Mouse (Mus musculus): Measurements from ENCODE around the gene Armh3. TPM values are rescaled to one million over a fixed set of nuclear protein-coding genes. Genes with fewer than 3 reads are reported as not detected.
"Not testable (repeated sequence)": the region's sequence is repeated elsewhere in the genome, so short reads cannot be mapped to it uniquely, and the experiment has no call there.

Gene Armh3
- total RNA-seq, 2 experiments from 2014 or later, result 9.0 to 11.3 TPM

DNA sequence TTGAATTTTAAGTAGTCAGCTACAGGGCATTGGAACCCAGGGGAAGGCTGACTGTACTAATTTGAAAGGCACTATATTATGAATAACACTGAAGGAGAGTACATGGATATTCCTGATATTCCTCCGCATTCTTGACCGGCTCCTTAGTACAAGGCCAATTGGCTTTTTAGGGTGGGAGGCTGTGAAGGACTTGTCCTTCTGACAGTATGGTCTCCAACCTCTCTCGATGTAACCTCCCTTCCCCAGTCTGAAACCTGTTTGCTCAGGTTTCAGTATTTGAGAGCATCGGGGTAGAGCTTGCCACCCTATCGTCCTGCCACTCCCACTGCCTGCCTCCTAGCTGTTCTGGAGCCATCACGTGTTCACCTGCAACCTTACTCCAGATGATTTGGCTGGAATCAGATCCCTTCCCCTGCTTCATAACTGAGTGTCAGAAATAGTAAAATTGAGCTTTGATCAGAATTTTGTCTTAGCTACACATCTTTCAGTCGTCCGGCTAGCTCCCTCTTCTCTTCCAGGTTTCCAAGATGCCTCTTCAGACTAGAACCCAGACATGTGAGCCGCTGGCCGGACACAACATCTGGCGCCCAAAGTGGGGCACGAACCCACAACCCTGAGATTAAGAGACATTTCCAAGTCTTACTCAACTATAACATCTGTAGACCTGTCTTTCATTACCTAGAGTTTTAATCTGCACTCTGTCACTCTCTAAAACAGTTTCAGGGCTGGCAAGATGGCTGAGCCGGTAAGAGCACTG is 4.1 kb downstream of the Armh3 start:
- ATAC-seq (replicated peaks; ENCODE audit: poor library complexity), result no peak

DNA sequence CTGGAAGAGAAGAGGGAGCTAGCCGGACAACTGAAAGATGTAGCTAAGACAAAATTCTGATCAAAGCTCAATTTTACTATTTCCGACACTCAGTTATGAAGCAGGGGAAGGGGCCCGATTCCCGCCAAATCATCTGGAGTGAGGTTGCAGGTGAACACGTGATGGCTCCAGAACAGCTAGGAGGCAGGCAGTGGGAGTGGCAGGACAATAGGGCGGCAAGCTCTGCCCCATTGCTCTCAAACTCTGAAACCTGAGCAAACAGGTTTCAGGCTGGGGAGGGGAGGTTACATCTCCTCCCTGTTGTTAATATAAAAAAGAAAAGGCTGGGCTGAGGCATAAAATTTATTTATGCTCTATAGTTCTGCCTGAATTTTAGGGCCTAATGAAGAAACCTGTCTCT is 4.8 kb downstream of the Armh3 start:
- ATAC-seq (replicated peaks; ENCODE audit: poor library complexity), result not testable (repeated sequence)

DNA sequence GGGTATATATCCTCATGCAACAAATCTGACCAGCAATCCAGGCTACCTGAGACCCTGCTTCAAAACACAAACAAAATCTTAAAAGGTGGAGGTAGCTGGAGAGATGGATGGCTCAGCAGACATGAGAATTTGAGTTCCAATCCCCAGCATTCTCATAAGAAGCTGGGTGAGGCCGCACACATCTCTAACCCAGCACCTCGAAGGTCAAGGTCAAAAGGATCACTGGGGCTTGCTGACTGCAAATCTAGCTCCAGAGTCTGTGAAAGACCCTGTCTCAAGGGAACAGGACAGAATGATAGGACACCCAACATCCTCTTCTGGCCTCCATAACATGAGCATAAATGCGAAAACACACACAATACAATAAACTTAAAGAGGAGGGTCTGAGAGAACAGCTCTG is 7.1 kb downstream of the Armh3 start:
- no peak for ATAC-seq (replicated peaks; ENCODE audit: poor library complexity)

GRCm38 (mm10) chr19:45988238-45988637 is 10.1 kb downstream of the Armh3 start:
- ATAC-seq (replicated peaks; ENCODE audit: poor library complexity), result no peak

DNA sequence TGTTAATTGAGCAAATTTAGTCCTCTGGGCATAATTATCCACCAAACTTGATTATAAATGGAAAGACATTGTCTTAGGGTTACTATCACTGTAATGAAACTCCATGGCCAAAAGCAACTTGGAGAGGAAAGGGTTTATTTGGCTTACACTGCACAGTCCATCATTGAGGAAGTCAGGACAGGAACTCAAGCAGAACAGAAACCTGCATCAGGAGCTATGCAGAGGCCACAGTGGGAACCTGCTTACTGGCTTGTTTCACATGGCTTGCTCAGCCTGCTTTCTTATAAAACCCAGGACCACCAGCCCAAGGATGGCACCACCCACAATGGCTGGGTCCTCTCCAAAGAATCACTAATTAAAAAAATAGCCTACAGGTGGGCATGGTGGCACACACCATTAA is 13.9 kb downstream of the Armh3 start:
- 0 out of 2 replicates have a peak, but pooled peaks have one; percentile 37 for ATAC-seq (replicated peaks; ENCODE audit: poor library complexity)

GRCm38 (mm10) chr19:45960770-45961169 is 37.5 kb downstream of the Armh3 start:
- no peak for ATAC-seq (replicated peaks; ENCODE audit: poor library complexity)

DNA sequence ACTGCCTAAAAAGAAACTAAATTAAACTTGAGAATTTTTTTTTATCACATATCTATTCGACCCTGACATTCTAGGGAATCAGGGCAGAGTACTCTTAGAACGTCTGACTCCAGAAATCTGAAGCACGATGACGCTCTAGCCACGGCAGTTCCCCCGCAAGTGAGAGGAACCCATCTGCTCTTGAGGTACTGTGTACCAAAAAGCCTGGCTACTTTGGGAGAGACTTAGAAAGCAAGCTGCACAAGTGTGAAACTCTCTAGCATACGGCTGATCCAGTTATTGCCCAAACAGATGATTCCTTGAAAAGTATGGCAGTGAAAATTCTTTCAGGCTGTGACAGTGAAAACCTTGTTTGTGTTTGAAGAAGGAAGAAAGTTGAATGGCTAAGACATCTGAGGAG is 41.6 kb downstream of the Armh3 start:
- ATAC-seq (replicated peaks; ENCODE audit: poor library complexity), result no peak

GRCm38 (mm10) chr19:45953286-45953685 is 45.0 kb downstream of the Armh3 start:
- ATAC-seq (replicated peaks; ENCODE audit: poor library complexity), result peak; percentile 44; the same call in 1 of the 2 replicates

DNA sequence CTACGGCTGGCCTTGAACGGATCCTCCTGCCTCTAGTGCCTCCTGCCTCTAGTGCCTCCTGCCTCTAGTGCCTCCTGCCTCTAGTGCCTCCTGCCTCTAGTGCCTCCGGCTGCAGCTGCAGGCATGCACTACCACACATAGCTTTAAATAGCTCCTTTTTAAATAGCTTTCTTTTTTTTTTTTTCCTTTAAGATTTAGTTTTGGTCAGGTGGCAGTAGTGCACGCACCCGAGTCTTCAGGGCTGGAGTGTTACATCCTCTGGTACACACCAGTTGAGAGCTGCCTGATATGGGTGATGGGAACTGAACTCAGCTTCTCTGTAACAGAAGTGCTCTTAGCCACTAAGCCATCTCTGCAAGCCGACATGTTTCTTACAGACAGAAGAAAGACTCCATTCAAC is 49.1 kb downstream of the Armh3 start:
- ATAC-seq (replicated peaks; ENCODE audit: poor library complexity), result no peak

GRCm38 (mm10) chr19:45947764-45948163 is 50.5 kb downstream of the Armh3 start:
- ATAC-seq (replicated peaks; ENCODE audit: poor library complexity), result no peak

DNA sequence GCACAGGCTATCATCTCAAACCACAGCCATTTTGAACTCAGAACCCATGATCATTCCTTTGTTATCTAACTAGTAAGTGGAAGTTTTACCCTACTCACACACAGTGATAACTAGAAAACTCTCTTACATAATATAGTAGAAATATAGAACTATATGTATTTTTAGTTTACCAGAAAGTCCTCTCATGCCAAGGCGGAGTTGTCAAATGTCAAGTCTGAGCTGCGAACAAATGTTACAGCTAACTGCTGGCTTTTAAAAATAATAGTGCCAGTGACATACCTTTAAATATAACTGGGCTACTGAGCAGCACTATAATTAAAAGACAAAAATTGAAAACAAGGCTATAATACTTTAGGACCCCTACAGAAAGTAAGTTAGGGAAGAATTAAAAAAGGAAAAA is 51.0 kb downstream of the Armh3 start:
- ATAC-seq (replicated peaks; ENCODE audit: poor library complexity), result no peak

DNA sequence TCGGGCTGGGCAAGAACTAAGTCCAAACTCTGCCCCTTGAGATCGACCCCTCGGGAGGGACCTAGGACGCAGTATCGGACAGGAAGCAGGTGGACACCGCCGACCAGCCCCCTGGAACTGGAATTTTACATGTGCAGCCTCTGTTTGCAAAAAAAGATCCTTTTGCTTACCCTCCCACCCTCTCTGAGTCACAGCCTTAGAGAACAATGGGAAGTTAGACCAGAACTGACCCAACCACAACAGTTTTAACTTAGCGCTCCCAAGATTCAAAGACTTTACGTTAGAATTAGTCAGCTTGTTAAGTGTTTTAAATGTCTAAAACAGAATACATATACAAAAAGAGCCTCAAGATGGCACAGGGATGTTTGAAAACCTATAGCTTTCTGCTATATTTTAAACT is 51.7 kb downstream of the Armh3 start:
- no peak for ATAC-seq (replicated peaks; ENCODE audit: poor library complexity)

DNA sequence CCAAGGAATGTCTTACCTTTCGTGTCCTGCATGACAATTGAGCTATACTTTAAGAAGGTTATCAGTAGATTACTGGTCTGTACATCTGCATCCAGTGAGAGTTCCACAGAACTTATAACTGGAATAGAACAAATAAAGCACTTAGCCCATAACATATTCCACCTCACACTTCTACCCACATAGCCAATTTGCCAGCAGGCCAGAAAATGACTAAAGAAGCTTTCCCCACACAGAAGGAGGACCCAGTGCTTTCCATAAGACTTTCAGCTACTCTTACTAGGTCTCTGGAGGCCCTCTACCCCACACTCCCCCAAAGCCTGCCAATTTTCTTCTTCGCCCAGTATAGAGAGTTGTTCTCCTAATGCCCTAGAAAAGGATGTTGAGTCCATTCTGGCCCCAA is 52.3 kb downstream of the Armh3 start:
- no peak for ATAC-seq (replicated peaks; ENCODE audit: poor library complexity)

DNA sequence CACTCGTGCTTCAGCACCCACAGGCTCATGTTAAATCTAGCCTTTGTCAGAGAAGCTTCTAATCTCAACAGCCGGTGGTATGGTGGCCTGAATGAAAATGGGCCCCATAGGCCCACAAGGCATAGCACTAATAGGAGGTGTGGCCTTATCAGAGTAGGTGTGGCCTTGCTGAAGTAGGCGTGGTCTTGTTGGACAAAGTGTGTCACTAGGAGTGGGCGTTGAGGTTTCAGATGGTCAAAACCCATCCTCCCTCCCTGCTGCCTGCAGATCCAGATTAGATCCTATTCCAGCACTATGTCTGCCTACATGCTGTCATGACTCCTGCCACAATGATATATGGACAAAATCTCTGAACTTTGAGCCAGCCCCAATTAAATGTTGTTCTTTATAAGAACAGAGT is 54.5 kb downstream of the Armh3 start:
- peak; percentile 74 for ATAC-seq (replicated peaks; ENCODE audit: poor library complexity)

DNA sequence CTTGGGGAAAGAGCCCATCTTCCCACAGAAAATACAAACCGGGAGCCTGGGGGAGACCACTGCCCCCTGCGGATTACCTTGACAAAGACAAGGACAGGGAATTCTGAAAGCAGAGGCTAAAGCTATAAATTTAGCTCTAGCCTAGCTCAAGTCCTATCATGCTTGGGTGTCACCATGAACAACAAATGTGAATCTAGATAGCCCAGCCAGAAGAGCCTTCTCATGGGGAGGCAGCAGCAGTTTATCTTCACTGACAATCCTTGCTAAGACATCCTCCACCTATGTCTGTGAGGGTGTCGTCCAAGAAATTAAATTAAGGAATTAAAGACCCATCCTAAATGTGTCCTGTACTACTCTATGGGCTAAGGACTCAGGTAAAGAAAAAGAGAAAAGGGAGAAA is 60.2 kb downstream of the Armh3 start:
- ATAC-seq (replicated peaks; ENCODE audit: poor library complexity), result no peak

DNA sequence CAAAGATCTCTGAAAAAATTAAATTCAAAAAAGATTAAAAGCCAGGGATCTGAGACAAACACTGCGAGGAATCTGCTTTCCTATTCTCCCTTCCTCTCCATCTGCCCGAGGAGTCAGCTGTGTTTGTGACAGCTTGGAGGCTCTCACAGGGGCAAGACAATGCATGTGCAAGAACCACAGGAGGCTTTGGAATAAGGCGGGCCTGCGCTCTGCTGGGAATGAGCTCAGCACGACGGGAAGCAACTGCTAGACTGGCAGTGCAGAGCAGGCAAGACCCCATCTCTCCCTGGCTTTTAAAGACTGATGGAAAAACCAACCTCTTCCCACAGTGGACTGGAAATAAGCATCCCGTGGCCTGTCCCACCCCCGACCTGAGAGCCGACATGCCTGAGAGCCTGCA is 60.8 kb downstream of the Armh3 start:
- no peak for ATAC-seq (replicated peaks; ENCODE audit: poor library complexity)

- no peak for ATAC-seq (replicated peaks; ENCODE audit: poor library complexity)
These were observed 71.1 kb downstream of the Armh3 start for GRCm38 (mm10) chr19:45927236-45927635.

DNA sequence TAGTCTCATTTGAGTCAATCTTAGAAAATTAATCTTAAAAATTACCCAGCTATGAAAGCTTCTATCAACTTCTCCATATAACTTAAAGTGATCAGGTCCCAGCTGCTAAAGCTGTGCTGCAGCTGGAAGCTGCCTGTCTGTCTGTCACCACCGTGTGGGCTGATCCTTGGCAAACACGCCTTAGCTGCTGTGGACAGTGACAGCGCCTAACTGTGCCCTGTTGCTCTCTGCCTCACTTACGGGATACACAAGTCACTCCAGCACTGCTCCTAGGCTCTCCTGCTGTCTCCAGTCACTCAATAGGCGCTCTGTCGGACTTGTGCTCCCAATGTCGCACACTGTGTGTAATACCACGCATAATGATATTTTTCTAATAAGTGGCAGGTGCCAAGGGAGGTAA is 71.9 kb downstream of the Armh3 start:
- no peak for ATAC-seq (replicated peaks; ENCODE audit: poor library complexity)

- no peak for ATAC-seq (replicated peaks; ENCODE audit: poor library complexity)
These were observed 77.8 kb downstream of the Armh3 start for GRCm38 (mm10) chr19:45920299-45921090.

GRCm38 (mm10) chr19:45918406-45918805 is 79.9 kb downstream of the Armh3 start:
- ATAC-seq (replicated peaks; ENCODE audit: poor library complexity), result no peak

DNA sequence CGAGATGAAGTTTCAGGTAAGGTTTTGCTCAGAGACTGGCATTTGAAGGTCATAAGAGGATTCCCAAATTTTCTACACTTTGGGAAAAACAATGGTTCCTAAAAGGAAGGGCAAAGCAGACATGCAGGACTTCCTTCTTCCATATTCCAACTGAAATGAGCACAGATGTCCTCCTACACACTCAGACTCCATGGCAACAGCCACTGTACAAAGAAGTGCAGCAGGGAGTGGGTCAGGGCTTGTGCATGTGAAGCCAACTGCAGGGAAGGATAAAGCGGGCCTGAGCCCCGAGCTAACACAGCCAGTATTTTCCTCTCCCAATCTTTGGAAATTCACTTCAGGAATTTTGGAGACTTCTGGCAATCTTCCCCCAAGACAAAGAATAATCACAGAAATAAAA is 80.4 kb downstream of the Armh3 start:
- ATAC-seq (replicated peaks; ENCODE audit: poor library complexity), result no peak

DNA sequence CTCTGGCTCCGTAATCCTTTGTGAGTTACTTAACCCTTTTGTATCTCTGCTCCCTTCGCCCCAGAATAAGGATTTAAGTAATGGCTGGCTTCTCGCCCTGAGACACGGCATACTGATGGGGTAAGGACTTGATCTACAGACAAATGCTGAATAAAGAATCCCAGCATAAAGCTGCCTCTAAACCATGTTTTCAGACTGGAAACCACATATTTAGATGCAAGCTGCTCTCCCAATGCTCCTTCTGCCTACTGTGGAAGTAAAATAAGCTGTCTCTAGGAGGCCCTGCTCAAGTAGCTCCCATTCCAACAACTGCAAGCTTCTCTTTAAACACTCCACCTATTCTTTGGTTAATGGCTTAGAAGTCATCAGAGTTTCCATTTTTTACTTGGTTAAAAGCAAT is 81.8 kb downstream of the Armh3 start:
- no peak for ATAC-seq (replicated peaks; ENCODE audit: poor library complexity)

All from megakaryocyte progenitor cell, adult 5-6 weeks (primary cell).